Mouse (Mus musculus) embryonic fibroblast, embryonic 13.5 days (primary cell): ENCODE measurements around the gene Gtf2h3. TPM values are rescaled to one million over a fixed set of nuclear protein-coding genes. Genes with fewer than 3 reads are reported as not detected.

ENCODE experiments used
- H3K27ac ChIP-seq: 2 replicates; pipeline ENCODE4 v1.5.1; 2012; ENCODE audit warnings: low read length, control low read depth, inconsistent platforms; ENCODE audit not compliant: insufficient read depth
- H3K4me1 ChIP-seq: 2 replicates; pipeline ENCODE4 v1.6.1; 2011; ENCODE audit warnings: low read length; ENCODE audit not compliant: control insufficient read depth, insufficient read depth
- H3K4me3 ChIP-seq: 2 replicates; pipeline ENCODE4 v1.5.1; 2011; ENCODE audit warnings: mild to moderate bottlenecking, control low read depth, low read length; ENCODE audit not compliant: insufficient read depth
- CTCF ChIP-seq: IDR thresholded peaks from 2 replicates; pipeline ENCODE4 v1.5.1; 2011; ENCODE audit warnings: mild to moderate bottlenecking, control low read depth, low read length, moderate library complexity, borderline replicate concordance; ENCODE audit not compliant: insufficient read depth
- POLR2A ChIP-seq: IDR thresholded peaks from 2 replicates; pipeline ENCODE4 v1.6.1; 2011; ENCODE audit warnings: low read depth, mild to moderate bottlenecking, control low read depth, low read length, moderate library complexity
- polyA plus RNA-seq: library from polyadenylated mRNA; stranded (reverse); fragments of >200 nt; gene quantifications from 2 replicates; pipeline ENCODE4 v1.2.4, GENCODE M21; 2011; ENCODE audit warnings: low read depth; ENCODE audit not compliant: missing spikeins, insufficient read length

The Gtf2h3 gene
- polyA plus RNA-seq, result 39.9 and 48.2 TPM in 2 replicates

- TF ChIP-seq POLR2A (peak; percentile 93), CTCF (no peak)
- no peak within 1 kb of the TSS for H3K27ac ChIP-seq
- peak within 1 kb of the TSS; percentile 86 for H3K4me3 ChIP-seq
- H3K4me1 ChIP-seq, result no peaks in the 10 kb centered on the region
Measured at GRCm38 (mm10) chr5:124578633-124579317, at the start of gene Gtf2h3, which contains the start of gene Eif2b1. Gene Gtf2h3, plus strand, starts transcription at chr5:124579140. Gene Eif2b1, minus strand, starts transcription at chr5:124579131.

- Histone ChIP-seq H3K4me1 (no peaks in the 10 kb centered on the region), H3K27ac (no peak overlapping the region), H3K4me3 (peak overlapping the region; percentile 83)
- TF ChIP-seq CTCF (no peak), POLR2A (no peak)
Measured at GRCm38 (mm10) chr5:124529191-124529651, 49.7 kb upstream of the Gtf2h3 start.

DNA sequence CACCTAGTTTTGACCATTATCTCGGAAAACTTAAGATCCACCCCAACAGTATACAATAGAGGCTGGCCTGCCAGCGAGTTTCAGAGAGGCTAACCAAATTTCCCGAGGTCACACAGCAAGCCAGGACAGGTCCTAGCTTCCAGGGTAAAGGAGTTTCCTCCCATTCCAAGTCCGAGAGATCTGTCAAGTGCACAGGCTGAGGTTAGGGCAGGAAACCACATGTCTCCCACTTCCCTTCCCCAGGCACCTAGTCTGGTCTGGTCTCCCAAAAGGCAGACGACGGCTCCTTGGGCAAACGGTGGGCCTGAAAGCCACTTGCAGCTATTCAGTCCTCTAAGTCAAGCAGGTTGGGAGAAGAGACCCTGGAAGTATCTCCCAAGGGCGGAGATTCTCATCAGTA, 49.2 kb upstream of the Gtf2h3 start:
- H3K27ac ChIP-seq, result no peak overlapping the region
- H3K4me3 ChIP-seq, result peak overlapping the region; percentile 83
- H3K4me1 ChIP-seq, result no peaks in the 10 kb centered on the region
- no peak for TF ChIP-seq CTCF
- TF ChIP-seq POLR2A, result no peak

- Histone ChIP-seq H3K4me1 (no peaks in the 10 kb centered on the region), H3K27ac (peak within 1 kb of the TSS; percentile 49; the same call in 1 of the 2 replicates), H3K4me3 (peak within 1 kb of the TSS; percentile 83)
- TF ChIP-seq POLR2A (peak; percentile 82), CTCF (no peak)
Measured at GRCm38 (mm10) chr5:124530655-124531582, 48.0 kb upstream of the Gtf2h3 start, which contains the start of gene Rilpl1. Gene Rilpl1, minus strand, starts transcription at chr5:124531391.

DNA sequence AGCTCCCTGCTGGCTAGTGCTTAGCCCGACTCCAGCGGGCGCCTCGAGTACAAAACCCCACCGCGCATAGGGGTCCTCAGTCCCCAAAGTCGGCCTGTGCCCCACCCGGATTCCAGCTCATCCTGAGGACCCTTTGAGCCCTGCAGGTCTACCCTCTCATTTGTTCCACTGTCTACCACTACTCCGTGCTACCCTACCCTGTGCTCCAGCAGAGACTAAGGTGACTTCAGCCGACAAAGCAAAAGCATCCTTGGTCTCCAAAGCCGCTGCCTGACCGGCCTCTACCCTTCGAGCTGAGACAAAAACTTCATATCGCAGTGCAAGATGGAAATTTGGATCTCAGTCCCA, 47.4 kb upstream of the Gtf2h3 start:
- Histone ChIP-seq H3K27ac (no peak overlapping the region; the same call in 1 of the 2 replicates), H3K4me3 (peak overlapping the region; percentile 83), H3K4me1 (no peaks in the 10 kb centered on the region)
- TF ChIP-seq POLR2A (no peak), CTCF (no peak)

GRCm38 (mm10) chr5:124532451-124532850, 46.5 kb upstream of the Gtf2h3 start:
- Histone ChIP-seq H3K4me3 (no peak overlapping the region), H3K27ac (no peak overlapping the region), H3K4me1 (0 out of 2 replicates have a peak, but pooled peaks cover 3% of the 10 kb centered on the region)
- TF ChIP-seq POLR2A (no peak), CTCF (no peak)

DNA sequence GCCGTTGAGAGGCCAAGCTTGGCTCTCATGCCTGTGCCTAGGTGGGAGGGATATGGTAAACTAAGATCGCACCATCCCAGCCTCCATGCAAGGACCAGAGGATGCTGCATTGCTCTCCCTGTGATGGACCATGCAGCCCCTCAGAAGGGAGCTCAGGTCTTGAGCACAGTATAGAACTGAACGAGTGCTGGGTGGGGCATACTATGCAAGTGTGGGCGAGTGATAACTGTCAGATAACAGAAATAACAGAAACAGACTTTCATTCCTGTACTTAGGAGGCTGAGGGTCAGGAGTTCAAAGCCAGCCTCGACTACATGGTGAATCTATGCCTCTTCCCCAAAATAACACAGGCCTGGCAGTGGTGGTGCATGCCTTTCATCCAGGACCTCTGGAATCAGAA, 43.9 kb upstream of the Gtf2h3 start:
- TF ChIP-seq POLR2A (no peak), CTCF (no peak)
- H3K4me3 ChIP-seq, result no peak overlapping the region
- 0 out of 2 replicates have a peak, but pooled peaks cover 3% of the 10 kb centered on the region for H3K4me1 ChIP-seq
- H3K27ac ChIP-seq, result no peak overlapping the region

DNA sequence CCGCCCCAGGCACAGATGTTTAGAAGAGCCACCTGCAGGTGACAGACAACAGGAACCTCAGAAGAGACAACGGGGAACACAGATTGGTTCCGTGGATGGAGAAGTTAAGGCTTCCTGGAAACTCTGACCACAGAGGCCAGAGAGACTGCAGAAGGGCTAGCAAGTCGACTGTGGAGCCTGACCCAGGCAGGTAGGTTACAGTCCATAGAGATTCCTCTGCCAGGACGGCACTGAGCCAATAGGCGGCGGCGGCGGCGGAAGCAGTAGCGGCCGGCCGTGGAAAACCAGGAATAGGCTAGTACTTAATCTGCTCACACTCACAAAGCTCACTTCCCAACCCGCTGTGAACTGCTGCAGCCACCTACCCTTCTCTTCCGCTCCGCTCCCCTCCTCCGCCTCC, 42.2 kb upstream of the Gtf2h3 start:
- Histone ChIP-seq H3K27ac (no peak overlapping the region), H3K4me1 (0 out of 2 replicates have a peak, but pooled peaks cover 3% of the 10 kb centered on the region), H3K4me3 (no peak overlapping the region)
- TF ChIP-seq CTCF (no peak), POLR2A (peak; percentile 28; the same call in 1 of the 2 replicates)
